8 mouse cellular contexts compared by ENCODE assay signal in the genomic region with DNA sequence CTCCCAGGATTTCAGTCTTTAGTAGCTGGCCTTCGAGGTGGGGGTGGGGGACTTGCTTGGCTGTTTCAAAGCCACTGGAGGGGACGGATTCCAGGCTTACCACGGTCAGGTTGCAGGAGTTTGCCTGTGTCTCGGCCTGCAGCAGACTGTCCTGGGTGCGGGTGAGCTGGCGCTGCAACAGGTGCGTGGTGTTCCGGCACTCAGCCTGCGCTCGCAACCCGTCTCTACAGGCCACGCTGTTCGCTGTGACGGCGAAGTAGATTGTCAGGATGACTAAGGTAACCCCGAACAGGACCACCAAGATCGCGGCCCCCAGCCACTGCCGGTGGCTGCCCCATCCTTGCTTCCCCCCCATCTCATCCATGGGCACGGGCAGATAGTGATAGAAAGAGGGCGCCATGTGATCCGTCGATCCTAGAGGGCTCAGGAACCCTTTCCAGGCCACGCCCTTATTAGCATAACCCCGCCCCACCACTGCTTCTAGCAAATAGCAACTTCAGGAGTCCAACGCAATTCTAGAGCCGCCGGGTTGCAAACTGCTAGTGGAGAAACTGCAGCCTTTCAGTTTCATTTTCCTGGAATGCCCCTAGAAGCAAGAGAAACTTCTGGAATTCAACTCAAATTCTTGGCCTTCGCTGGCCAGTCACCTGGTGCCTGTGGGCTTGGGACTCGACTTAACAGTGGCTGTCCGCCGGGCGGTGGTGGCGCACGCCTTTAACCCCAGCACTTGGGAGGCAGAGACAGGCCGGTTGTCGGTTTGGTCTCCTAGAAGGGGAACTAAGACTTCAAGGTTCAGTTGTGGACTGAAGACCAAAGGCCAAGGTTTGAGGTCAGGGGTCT. TPM values are rescaled to one million over a fixed set of nuclear protein-coding genes. Genes with fewer than 3 reads are reported as not detected.
DNase-seq lines count a peak whose midpoint lies in the region; ATAC-seq and TF ChIP-seq lines count a peak whose summit lies in the region.

A gene (minus strand): TSS at position 429 of the 840 bp plus-strand sequence.

- H3K4me3 ChIP-seq in cerebellum, adult 2 months (replicated peaks; ENCODE audit: insufficient read depth, low read depth, low read length) = no peak within 1 kb of the TSS
- peak within 1 kb of the TSS; percentile 82 for H3K4me3 ChIP-seq in liver, adult 2 months (ENCODE audit: insufficient read depth, low read depth, low read length)

- H3K79me2 ChIP-seq in liver, adult 2 months (ENCODE audit: control insufficient read depth, insufficient read depth, low read length) = peaks cover 19% of the 10 kb centered on the region; the same call in 1 of the 2 replicates

- no peaks in the 10 kb centered on the region; the same call in 1 of the 2 replicates for H3K27me3 ChIP-seq in cerebellum, adult 2 months (ENCODE audit: control insufficient read depth, insufficient read depth, low read length)
- H3K27me3 ChIP-seq in liver, adult 2 months (ENCODE audit: control insufficient read depth, insufficient read depth, low read length) = no peaks in the 10 kb centered on the region

- peak within 1 kb of the TSS; percentile 88 for H3K9ac ChIP-seq in liver, adult 2 months (ENCODE audit: low read depth, low read length)

- no peak for TF ChIP-seq POLR2A in cerebellum, adult 2 months (IDR thresholded peaks at IDR 0.05; ENCODE audit: borderline replicate concordance, insufficient read depth, low read length)
- peak; percentile 52 for TF ChIP-seq POLR2A in liver, adult 2 months (IDR thresholded peaks at IDR 0.05; ENCODE audit: extremely low read depth, insufficient read depth, low read length)

- H3K36me3 ChIP-seq in liver, adult 2 months (ENCODE audit: control insufficient read depth, insufficient read depth, low read length) = no peaks in the 10 kb centered on the region

- H3K4me1 ChIP-seq in cerebellum, adult 2 months (ENCODE audit: control insufficient read depth, insufficient read depth, low read length) = no peaks in the 10 kb centered on the region
- H3K4me1 ChIP-seq in liver, adult 2 months (ENCODE audit: control insufficient read depth, insufficient read depth, low read length) = peaks cover 23% of the 10 kb centered on the region

- ATAC-seq in inflammation-experienced regulatory T-cells, adult 6 months = peak; percentile 99

- no peak within 1 kb of the TSS for H3K27ac ChIP-seq in cerebellum, adult 2 months (ENCODE audit: insufficient read depth, low read length)
- peak within 1 kb of the TSS; percentile 96 for H3K27ac ChIP-seq in liver, adult 2 months (replicated peaks; ENCODE audit: insufficient read depth, low read depth, low read length)

- DNase-seq in cerebellum, adult 2 months = no peak
- no peak for DNase-seq in cerebellum, adult 8-10 months
- DNase-seq in embryo, embryonic 10 days (ENCODE audit: low spot score) = peak; percentile 90
- DNase-seq in gastrocnemius, postnatal 25 days = peak; percentile 81
- peak; percentile 95 for DNase-seq in liver, adult 2 months (ENCODE audit: extremely low read depth, low read depth, low spot score)
- peak; percentile 67 to 80 for DNase-seq in monocyte, adult 2 months (ENCODE audit: low read depth in 1 of 2, low spot score in 2 of 2)
- DNase-seq in spleen, postnatal 4 days (ENCODE audit: low spot score in 2 of 2) = peak; percentile 87 to 88

- TF ChIP-seq CTCF in cerebellum, adult 2 months (IDR thresholded peaks at IDR 0.05; ENCODE audit: borderline replicate concordance, insufficient read depth, low read depth, low read length) = no peak
- peak; percentile 21 for TF ChIP-seq CTCF in liver, adult 2 months (IDR thresholded peaks at IDR 0.05; ENCODE audit: low read depth, low read length)

- WGBS in cerebellum, adult 2 months = 8% methylated on average over 37 of the region's 37 CpGs
- under 1% methylated on average over 37 of the region's 37 CpGs for WGBS in liver, adult 2 months

RNA-seq across cellular contexts. Expression of the gene that starts here (rescaled TPM):
- 13.6 and 17.3 TPM in 2 replicates for polyA plus RNA-seq in cerebellum, adult 2 months (2012; rRNA removed)
- 1 to 10 TPM; 7.6 to 8.9 TPM for total RNA-seq in gastrocnemius, postnatal 25 days (2021)
- 10 to 100 TPM; 52.2 to 66.6 (median 61.8) TPM for polyA plus RNA-seq in inflammation-experienced regulatory T-cells, adult 6 months (2017; shearing (Covaris generic))
- 603 and 678 TPM in 2 replicates for total RNA-seq in liver, adult 2 months (2014; rRNA removed)
- polyA plus RNA-seq in liver, adult 2 months (2012; rRNA removed) = 798 and 871 TPM in 2 replicates

Comparison
In these comparisons a context has a peak if more than half of its experiments do, and no peak if none do; other contexts are left out.
1. RNA of the gene that starts here (total RNA-seq): 603 to 678 TPM in liver, adult 2 months; 7.6 to 8.9 TPM in gastrocnemius, postnatal 25 days; every median in the first group is over 10 times any median in the second.
2. RNA of the gene that starts here (polyA plus RNA-seq): 798 to 871 TPM in liver, adult 2 months; 52.2 to 66.6 TPM in inflammation-experienced regulatory T-cells, adult 6 months and 13.6 to 17.3 TPM in cerebellum, adult 2 months; every median in the first group is over 10 times any median in the second.
3. DNase-seq: peak in embryo, embryonic 10 days (single experiment), gastrocnemius, postnatal 25 days (single experiment), liver, adult 2 months (single experiment), monocyte, adult 2 months (2 of 2) and spleen, postnatal 4 days (2 of 2); none in cerebellum, adult 2 months (0 of 2) and cerebellum, adult 8-10 months (single experiment).